Mouse (Mus musculus) macrophage (primary cell): ENCODE measurements around the gene Kcne1. TPM values are rescaled to one million over a fixed set of nuclear protein-coding genes. Genes with fewer than 3 reads are reported as not detected.

Experiments used
- H3K27ac ChIP-seq: fragments of 350-480 bp; formaldehyde crosslinking; 2 replicates; pipeline ENCODE4 v1.9.0; 2021
- H3K36me3 ChIP-seq: fragments of 350-480 bp; formaldehyde crosslinking; 2 replicates; pipeline ENCODE4 v1.9.0; 2021; ENCODE audit errors: inconsistent target
- H3K4me3 ChIP-seq: fragments of 350-480 bp; formaldehyde crosslinking; 2 replicates; pipeline ENCODE4 v1.9.0; 2021; ENCODE audit errors: inconsistent target
- H3K79me2 ChIP-seq: fragments of 350-480 bp; formaldehyde crosslinking; 2 replicates; pipeline ENCODE4 v1.9.0; 2021; ENCODE audit errors: inconsistent target
- WGBS: methylation state at CpG from one replicate; pipeline ENCODE4 v1.1.7; 2026; ENCODE audit warnings: inconsistent platforms; ENCODE audit not compliant: missing documents; 5-methylcytosine and 5-hydroxymethylcytosine counted together
- polyA plus RNA-seq: library from polyadenylated mRNA; stranded (reverse); fragments of 250-400 nt; gene quantifications from 3 replicates; pipeline ENCODE4 v1.2.4, GENCODE M21; 2018; ENCODE audit warnings: inconsistent platforms

Kcne1 gene
- polyA plus RNA-seq, 1 experiment from 2014 or later, result not detected

- Histone ChIP-seq H3K4me3 (no peak overlapping the region), H3K79me2 (no peaks in the 10 kb centered on the region), H3K27ac (no peak overlapping the region), H3K36me3 (no peaks in the 10 kb centered on the region)
- 33% methylated on average over 27 of the region's 27 CpGs for WGBS
Observed at GRCm38 (mm10) chr16:92340612-92341511, 18.4 kb downstream of the Kcne1 start.

- WGBS, result 10% methylated on average over 9 of the region's 9 CpGs
- no peak overlapping the region for H3K4me3 ChIP-seq
- no peaks in the 10 kb centered on the region for H3K79me2 ChIP-seq
- H3K27ac ChIP-seq, result no peak overlapping the region
- H3K36me3 ChIP-seq, result no peaks in the 10 kb centered on the region
Observed at GRCm38 (mm10) chr16:92336280-92336679, 23.0 kb downstream of the Kcne1 start.

- H3K79me2 ChIP-seq, result no peaks in the 10 kb centered on the region
- WGBS, result 64% methylated on average over 8 of the region's 9 CpGs
- no peaks in the 10 kb centered on the region for H3K36me3 ChIP-seq
- H3K27ac ChIP-seq, result no peak overlapping the region
- H3K4me3 ChIP-seq, result no peak overlapping the region
Observed at GRCm38 (mm10) chr16:92334600-92334999, 24.7 kb downstream of the Kcne1 start.

- no peaks in the 10 kb centered on the region for H3K79me2 ChIP-seq
- H3K27ac ChIP-seq, result no peak overlapping the region
- 100% methylated on average over 4 of the region's 5 CpGs for WGBS
- no peaks in the 10 kb centered on the region for H3K36me3 ChIP-seq
- H3K4me3 ChIP-seq, result no peak overlapping the region
Observed at GRCm38 (mm10) chr16:92330966-92331365, 28.3 kb downstream of the Kcne1 start.

GRCm38 (mm10) chr16:92327911-92328310 lies 31.4 kb downstream of the Kcne1 start:
- no peaks in the 10 kb centered on the region for H3K36me3 ChIP-seq
- no peak overlapping the region for H3K27ac ChIP-seq
- H3K79me2 ChIP-seq, result no peaks in the 10 kb centered on the region
- WGBS, result 90% methylated on average over 9 of the region's 10 CpGs
- H3K4me3 ChIP-seq, result no peak overlapping the region

GRCm38 (mm10) chr16:92325062-92325406 lies 34.2 kb downstream of the Kcne1 start:
- 67% methylated on average over 1 of the region's 1 CpGs for WGBS

GRCm38 (mm10) chr16:92324309-92325061 lies 34.8 kb downstream of the Kcne1 start:
- Histone ChIP-seq H3K4me3 (no peak overlapping the region), H3K36me3 (no peaks in the 10 kb centered on the region), H3K27ac (no peak overlapping the region), H3K79me2 (no peaks in the 10 kb centered on the region)
- WGBS, result 95% methylated on average over 7 of the region's 7 CpGs

More at GRCm38 (mm10) chr16:92325062-92325406, 34.2 kb downstream of the Kcne1 start:
- no peaks in the 10 kb centered on the region for H3K36me3 ChIP-seq
- no peaks in the 10 kb centered on the region for H3K79me2 ChIP-seq
- no peak overlapping the region for H3K27ac ChIP-seq
- no peak overlapping the region for H3K4me3 ChIP-seq

- no peak within 1 kb of the TSS for H3K27ac ChIP-seq
- H3K36me3 ChIP-seq, result no peaks in the 10 kb centered on the region
- no peak within 1 kb of the TSS for H3K4me3 ChIP-seq
- WGBS, result 90% methylated on average over 8 of the region's 8 CpGs
- no peaks in the 10 kb centered on the region for H3K79me2 ChIP-seq
Observed at GRCm38 (mm10) chr16:92321341-92321740, 37.9 kb downstream of the Kcne1 start, which contains the start of gene Fam243. Gene Fam243 (minus strand): TSS chr16:92321441.

GRCm38 (mm10) chr16:92320361-92320760 lies 38.9 kb downstream of the Kcne1 start:
- Histone ChIP-seq H3K36me3 (no peaks in the 10 kb centered on the region), H3K79me2 (no peaks in the 10 kb centered on the region), H3K4me3 (no peak overlapping the region), H3K27ac (no peak overlapping the region)
- 82% methylated on average over 3 of the region's 3 CpGs for WGBS

GRCm38 (mm10) chr16:92319353-92320109 lies 39.7 kb downstream of the Kcne1 start:
- 51% methylated on average over 20 of the region's 20 CpGs for WGBS
- no peaks in the 10 kb centered on the region for H3K79me2 ChIP-seq
- no peaks in the 10 kb centered on the region for H3K36me3 ChIP-seq
- H3K27ac ChIP-seq, result no peak overlapping the region
- H3K4me3 ChIP-seq, result no peak overlapping the region

- no peaks in the 10 kb centered on the region for H3K79me2 ChIP-seq
- H3K4me3 ChIP-seq, result no peak overlapping the region
- 89% methylated on average over 7 of the region's 7 CpGs for WGBS
- H3K27ac ChIP-seq, result no peak overlapping the region
- peaks cover 21% of the 10 kb centered on the region; the same call in 1 of the 2 replicates for H3K36me3 ChIP-seq
Observed at GRCm38 (mm10) chr16:92316049-92316738, 43.1 kb downstream of the Kcne1 start.

- H3K79me2 ChIP-seq, result no peaks in the 10 kb centered on the region
- whole genome bisulfite sequencing, result 51% methylated on average over 13 of the region's 13 CpGs
- no peak overlapping the region for H3K27ac ChIP-seq
- H3K4me3 ChIP-seq, result no peak overlapping the region
- peaks cover 34% of the 10 kb centered on the region; the same call in 1 of the 2 replicates for H3K36me3 ChIP-seq
Observed at GRCm38 (mm10) chr16:92313953-92314741, 45.1 kb downstream of the Kcne1 start.

- WGBS, result 88% methylated on average over 4 of the region's 4 CpGs
- H3K36me3 ChIP-seq, result peaks cover 70% of the 10 kb centered on the region
Observed at GRCm38 (mm10) chr16:92309126-92309525, 50.1 kb downstream of the Kcne1 start.

More at GRCm38 (mm10) chr16:92309126-92309525, 50.1 kb downstream of the Kcne1 start:
- Histone ChIP-seq H3K4me3 (no peak overlapping the region), H3K27ac (no peak overlapping the region), H3K79me2 (no peaks in the 10 kb centered on the region; the same call in 1 of the 2 replicates)
